Mouse (Mus musculus): ENCODE measurements around the gene Eefsec.

GRCm38 (mm10) chr6:88251396-88251795 lies 194.9 kb downstream of the Eefsec start:
- TF ChIP-seq CTCF (IDR thresholded peaks at IDR 0.05; ENCODE audit: borderline replicate concordance, extremely low read depth, insufficient read depth, insufficient read length): no peak
- no peak for TF ChIP-seq POLR2A (IDR thresholded peaks at IDR 0.05; ENCODE audit: borderline replicate concordance, extremely low read depth, insufficient read depth, insufficient read length, poor library complexity, severe bottlenecking)
